Mouse (Mus musculus): ENCODE data around the gene Ctcf. TPM values are rescaled to one million over a fixed set of nuclear protein-coding genes. Genes with fewer than 3 reads are reported as not detected.

Gene Ctcf
- polyA plus RNA-seq, 1 experiment, result 69.7 TPM

GRCm38 (mm10) chr8:105722861-105723260 is 86.5 kb downstream of the Ctcf start:
- TF ChIP-seq POLR2A (IDR thresholded peaks at IDR 0.05; ENCODE audit: low read depth, low read length) (no peak), CTCF (IDR thresholded peaks at IDR 0.05; ENCODE audit: borderline replicate concordance, insufficient read depth, low read length) (no peak)
- H3K4me1 ChIP-seq (ENCODE audit: control insufficient read depth, insufficient read depth, low read length), result no peaks in the 10 kb centered on the region
- H3K4me3 ChIP-seq (ENCODE audit: insufficient read depth, low read length), result no peak overlapping the region
- H3K27ac ChIP-seq (ENCODE audit: insufficient read depth, low read length), result no peak overlapping the region

- TF ChIP-seq POLR2A (IDR thresholded peaks at IDR 0.05; ENCODE audit: low read depth, low read length) (no peak), CTCF (IDR thresholded peaks at IDR 0.05; ENCODE audit: borderline replicate concordance, insufficient read depth, low read length) (no peak)
- Histone ChIP-seq H3K4me3 (ENCODE audit: insufficient read depth, low read length) (no peak overlapping the region), H3K27ac (ENCODE audit: insufficient read depth, low read length) (no peak overlapping the region), H3K4me1 (ENCODE audit: control insufficient read depth, insufficient read depth, low read length) (no peaks in the 10 kb centered on the region)
These were observed 89.4 kb downstream of the Ctcf start for GRCm38 (mm10) chr8:105725726-105726125.

GRCm38 (mm10) chr8:105727397-105728124 is 91.2 kb downstream of the Ctcf start:
- no peaks in the 10 kb centered on the region for H3K4me1 ChIP-seq (ENCODE audit: control insufficient read depth, insufficient read depth, low read length)
- no peak overlapping the region for H3K27ac ChIP-seq (ENCODE audit: insufficient read depth, low read length)
- no peak overlapping the region for H3K4me3 ChIP-seq (ENCODE audit: insufficient read depth, low read length)
- TF ChIP-seq POLR2A (IDR thresholded peaks at IDR 0.05; ENCODE audit: low read depth, low read length) (no peak), CTCF (IDR thresholded peaks at IDR 0.05; ENCODE audit: borderline replicate concordance, insufficient read depth, low read length) (no peak)

- H3K4me3 ChIP-seq (ENCODE audit: insufficient read depth, low read length), result no peak overlapping the region
- no peak for TF ChIP-seq POLR2A (IDR thresholded peaks at IDR 0.05; ENCODE audit: low read depth, low read length)
- TF ChIP-seq CTCF (IDR thresholded peaks at IDR 0.05; ENCODE audit: borderline replicate concordance, insufficient read depth, low read length), result no peak
- no peaks in the 10 kb centered on the region for H3K4me1 ChIP-seq (ENCODE audit: control insufficient read depth, insufficient read depth, low read length)
- H3K27ac ChIP-seq (ENCODE audit: insufficient read depth, low read length), result no peak overlapping the region
These were observed 95.8 kb downstream of the Ctcf start for GRCm38 (mm10) chr8:105732186-105732585.

Other genes starting within 250 kb of the Ctcf start
- gene Kctd19, start 223.1 kb upstream of the Ctcf start, polyA plus RNA-seq (2011; ENCODE audit: insufficient read length, low read depth, missing spikeins), result not detected in 2 replicates
- gene Lrrc36, start 223.0 kb upstream of the Ctcf start, polyA plus RNA-seq (2011; ENCODE audit: insufficient read length, low read depth, missing spikeins), result not detected in 2 replicates
- 8.5 and 10.0 TPM in 2 replicates for gene Tppp3, start 165.0 kb upstream of the Ctcf start, polyA plus RNA-seq (2011; ENCODE audit: insufficient read length, low read depth, missing spikeins)
- 21.5 and 24.7 TPM in 2 replicates for gene Zdhhc1, start 139.7 kb upstream of the Ctcf start, polyA plus RNA-seq (2011; ENCODE audit: insufficient read length, low read depth, missing spikeins)
- gene Hsd11b2, start 117.8 kb upstream of the Ctcf start, polyA plus RNA-seq (2011; ENCODE audit: insufficient read length, low read depth, missing spikeins), result 0.28 and 0.35 TPM in 2 replicates
- 134 and 138 TPM in 2 replicates for gene Atp6v0d1, start 70.5 kb upstream of the Ctcf start, polyA plus RNA-seq (2011; ENCODE audit: insufficient read length, low read depth, missing spikeins)
- 31.7 and 40.8 TPM in 2 replicates for gene Ripor1, start 31.3 kb upstream of the Ctcf start, polyA plus RNA-seq (2011; ENCODE audit: insufficient read length, low read depth, missing spikeins)
- gene Agrp, start 825 bp downstream of the Ctcf start, polyA plus RNA-seq (2011; ENCODE audit: insufficient read length, low read depth, missing spikeins), result not detected in 2 replicates
- gene Carmil2, start 49.7 kb downstream of the Ctcf start, polyA plus RNA-seq (2011; ENCODE audit: insufficient read length, low read depth, missing spikeins), result 0.42 and 0.58 TPM in 2 replicates
- 24.6 and 26.5 TPM in 2 replicates for gene Acd, start 64.5 kb downstream of the Ctcf start, polyA plus RNA-seq (2011; ENCODE audit: insufficient read length, low read depth, missing spikeins)
- 7.9 and 15.8 TPM in 2 replicates for gene Pard6a, start 64.6 kb downstream of the Ctcf start, polyA plus RNA-seq (2011; ENCODE audit: insufficient read length, low read depth, missing spikeins)
- gene 4933405L10Rik, start 71.1 kb downstream of the Ctcf start, polyA plus RNA-seq (2011; ENCODE audit: insufficient read length, low read depth, missing spikeins), result not detected in 2 replicates
- gene Enkd1, start 71.6 kb downstream of the Ctcf start, polyA plus RNA-seq (2011; ENCODE audit: insufficient read length, low read depth, missing spikeins), result 5.9 and 9.1 TPM in 2 replicates
- gene Gfod2, start 122.1 kb downstream of the Ctcf start, polyA plus RNA-seq (2011; ENCODE audit: insufficient read length, low read depth, missing spikeins), result 4.7 and 5.6 TPM in 2 replicates
- 18.4 and 18.6 TPM in 2 replicates for gene Ranbp10, start 190.8 kb downstream of the Ctcf start, polyA plus RNA-seq (2011; ENCODE audit: insufficient read length, low read depth, missing spikeins)
- gene Tsnaxip1, start 191.2 kb downstream of the Ctcf start, polyA plus RNA-seq (2011; ENCODE audit: insufficient read length, low read depth, missing spikeins), result not detected in 2 replicates
- gene Cenpt, start 216.7 kb downstream of the Ctcf start, polyA plus RNA-seq (2011; ENCODE audit: insufficient read length, low read depth, missing spikeins), result 35.4 and 40.3 TPM in 2 replicates
- 22.1 and 22.6 TPM in 2 replicates for gene Thap11, start 218.6 kb downstream of the Ctcf start, polyA plus RNA-seq (2011; ENCODE audit: insufficient read length, low read depth, missing spikeins)
- gene Nutf2, start 224.0 kb downstream of the Ctcf start, polyA plus RNA-seq (2011; ENCODE audit: insufficient read length, low read depth, missing spikeins), result 90.4 and 119 TPM in 2 replicates
- 45.5 and 51.8 TPM in 2 replicates for gene Edc4, start 244.3 kb downstream of the Ctcf start, polyA plus RNA-seq (2011; ENCODE audit: insufficient read length, low read depth, missing spikeins)